Mouse (Mus musculus): ENCODE results near the gene Mindy4. TPM values are rescaled to one million over a fixed set of nuclear protein-coding genes. Genes with fewer than 3 reads are reported as not detected.
A peak's percentile ranks its signal among the peaks of the same experiment; 100 is the strongest.

Mindy4 gene
- total RNA-seq, 2 experiments from 2014 or later: 4.1 to 4.4 TPM

DNA sequence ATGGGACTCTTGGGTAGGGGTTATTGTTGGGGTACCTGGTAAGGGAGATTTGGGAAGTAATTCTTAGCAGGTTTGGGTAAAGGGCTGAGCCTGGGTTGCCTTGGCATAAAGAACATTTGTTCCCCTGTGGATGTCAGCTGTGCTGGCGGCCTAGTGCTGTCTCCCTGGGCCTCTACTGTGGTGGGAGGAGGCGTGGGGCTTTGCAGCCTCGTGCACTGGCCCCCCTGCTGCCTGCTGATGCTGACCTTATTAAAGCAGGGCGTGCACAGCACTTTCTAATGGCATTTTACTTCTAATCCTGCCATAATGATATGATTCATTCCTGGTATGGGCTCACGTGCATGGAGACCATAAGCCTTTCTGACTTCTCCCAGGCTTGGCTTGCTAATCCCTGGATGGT is 82.0 kb downstream of the Mindy4 start:
- intact Hi-C loops (cut with DNase I): no loop called here
- DNase-seq (ENCODE audit: low spot score): no peak

DNA sequence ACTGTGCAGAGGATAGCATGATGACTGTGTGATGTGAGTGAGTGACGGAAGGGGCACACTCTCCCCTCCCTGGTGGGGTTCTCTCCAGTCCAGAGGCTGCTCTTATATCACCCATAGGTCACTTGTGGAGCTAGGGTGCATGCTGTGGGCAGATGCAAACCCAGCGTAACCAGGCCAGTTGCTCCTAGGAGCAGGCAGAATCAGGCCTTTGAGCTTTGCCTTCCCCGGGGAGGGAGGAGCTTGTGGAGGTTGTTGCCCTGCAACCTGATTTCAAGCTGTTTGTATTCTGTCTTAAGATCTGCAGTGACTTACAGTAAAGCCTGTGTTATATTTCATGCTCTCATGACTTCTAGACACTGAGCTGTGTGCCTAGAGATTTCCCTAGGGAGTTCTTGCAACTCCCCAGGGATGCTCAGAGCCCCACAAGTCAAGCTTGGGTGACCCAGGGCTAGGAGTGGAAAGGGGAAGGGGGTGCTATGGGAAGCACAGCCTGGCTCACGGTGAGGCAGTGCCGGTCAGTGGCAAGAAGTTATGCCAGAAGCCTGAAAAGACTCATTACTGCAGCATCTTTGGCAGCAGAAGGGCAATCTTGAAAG is 84.9 kb downstream of the Mindy4 start:
- DNase-seq (ENCODE audit: low spot score): no peak

DNA sequence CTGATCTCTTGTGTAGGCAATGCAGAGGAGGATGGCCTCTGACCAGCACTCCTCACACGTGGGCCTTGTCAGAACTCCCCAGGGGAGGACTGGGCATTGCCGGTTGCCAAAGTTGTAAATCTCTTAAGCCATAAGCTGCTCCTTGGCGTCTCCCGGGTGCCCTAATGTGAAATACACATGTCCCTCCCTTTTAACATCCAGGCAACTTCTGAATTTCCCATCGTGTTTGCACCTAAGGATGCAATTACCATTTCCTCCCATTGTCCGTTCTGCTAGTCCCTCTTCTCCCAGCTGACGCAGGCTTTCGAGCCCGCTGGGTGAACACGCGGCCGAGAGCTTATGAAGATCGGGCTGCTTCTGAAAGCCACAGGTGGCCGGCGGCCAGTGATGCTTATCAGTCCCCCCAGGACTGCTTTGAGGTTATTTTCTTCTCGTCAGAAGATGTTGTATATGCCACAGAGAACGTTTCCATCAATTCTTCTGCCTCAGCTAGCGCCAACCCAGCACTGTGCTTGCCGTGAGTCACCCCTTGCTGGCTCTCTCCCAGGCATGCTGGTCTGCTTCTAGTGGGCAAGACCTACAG is 91.5 kb downstream of the Mindy4 start:
- peak; percentile 67 for DNase-seq (ENCODE audit: low spot score)
- intact Hi-C loops (cut with DNase I): loop anchor here (1.0 to 5.0 kb wide), 2 partner anchors 48 to 58 kb away; no protein-coding TSS in a partner anchor

More for the DNA sequence above, 84.9 kb downstream of the Mindy4 start:
- intact Hi-C loops (cut with DNase I): no loop called here

GRCm38 (mm10) chr6:55295325-55295724 is 92.1 kb downstream of the Mindy4 start:
- no peak for DNase-seq (ENCODE audit: low spot score)
- intact Hi-C loops (cut with DNase I): no loop called here

DNA sequence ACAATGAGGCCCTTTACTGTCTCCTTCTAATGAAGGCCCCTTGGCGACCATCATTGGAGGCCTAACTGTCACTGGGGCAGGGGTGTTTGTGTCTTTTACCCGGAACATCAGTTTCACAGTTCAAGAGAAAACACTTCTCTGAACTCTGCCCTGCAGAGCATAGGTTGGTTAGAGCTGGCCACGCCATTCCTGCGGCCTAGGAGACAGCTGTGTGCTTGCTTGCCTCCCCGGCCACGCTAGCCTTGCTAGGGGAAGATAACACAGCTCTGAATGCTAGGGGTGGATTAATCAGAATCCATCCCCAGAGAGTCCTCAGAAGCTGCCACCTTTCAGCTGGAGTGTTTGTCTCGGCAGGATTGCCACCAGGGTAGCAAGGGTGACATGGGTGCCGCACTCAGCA is 96.3 kb downstream of the Mindy4 start:
- DNase-seq (ENCODE audit: low spot score): no peak
- intact Hi-C loops (cut with DNase I): no loop called here

GRCm38 (mm10) chr6:55299917-55300316 is 96.7 kb downstream of the Mindy4 start:
- DNase-seq (ENCODE audit: low spot score): no peak
- intact Hi-C loops (cut with DNase I): no loop called here

GRCm38 (mm10) chr6:55300704-55301103 is 97.5 kb downstream of the Mindy4 start:
- intact Hi-C loops (cut with DNase I): no loop called here

GRCm38 (mm10) chr6:55310179-55310578 is 107.0 kb downstream of the Mindy4 start:
- intact Hi-C loops (cut with DNase I): no loop called here
- no peak for DNase-seq (ENCODE audit: low spot score)

More at GRCm38 (mm10) chr6:55300704-55301103, 97.5 kb downstream of the Mindy4 start:
- no peak for DNase-seq (ENCODE audit: low spot score)

GRCm38 (mm10) chr6:55311962-55312361 is 108.8 kb downstream of the Mindy4 start:
- intact Hi-C loops (cut with DNase I): no loop called here
- no peak for DNase-seq (ENCODE audit: low spot score)

- no peak for DNase-seq (ENCODE audit: low spot score)
- intact Hi-C loops (cut with DNase I): no loop called here
These were observed 110.7 kb downstream of the Mindy4 start for GRCm38 (mm10) chr6:55313893-55314292.

GRCm38 (mm10) chr6:55314628-55315027 is 111.4 kb downstream of the Mindy4 start:
- DNase-seq (ENCODE audit: low spot score): no peak
- intact Hi-C loops (cut with DNase I): no loop called here

GRCm38 (mm10) chr6:55318597-55318996 is 115.4 kb downstream of the Mindy4 start:
- DNase-seq (ENCODE audit: low spot score): no peak
- intact Hi-C loops (cut with DNase I): no loop called here

GRCm38 (mm10) chr6:55319585-55320551 is 116.7 kb downstream of the Mindy4 start:
- DNase-seq (ENCODE audit: low spot score): no peak
- intact Hi-C loops (cut with DNase I): loop anchor here (2.0 kb wide), 1 partner anchor 23 kb away; no protein-coding TSS in a partner anchor

DNA sequence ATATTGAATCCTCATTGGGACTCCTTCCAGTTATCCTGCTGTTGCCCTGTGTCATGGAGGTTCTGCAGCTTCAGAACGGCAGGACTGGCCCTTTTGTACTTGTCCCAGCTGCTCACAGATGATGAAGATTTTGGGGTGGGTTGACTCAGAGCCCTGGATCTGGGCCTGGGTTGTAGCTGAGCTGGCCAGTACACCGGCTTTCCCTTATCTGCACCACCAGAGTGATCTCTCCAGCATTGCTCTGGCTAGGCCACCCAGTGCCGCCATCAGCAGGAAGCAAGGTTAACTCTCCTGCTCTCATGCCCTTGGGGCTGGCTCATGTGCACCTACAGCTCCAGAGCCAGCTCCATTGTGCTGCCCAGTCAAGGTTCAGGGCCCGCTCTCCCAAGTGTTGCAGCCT is 117.7 kb downstream of the Mindy4 start:
- intact Hi-C loops (cut with DNase I): loop anchor here (2.0 kb wide), 1 partner anchor 24 kb away; no protein-coding TSS in a partner anchor
- DNase-seq (ENCODE audit: low spot score): no peak

GRCm38 (mm10) chr6:55321518-55321917 is 118.3 kb downstream of the Mindy4 start:
- no peak for DNase-seq (ENCODE audit: low spot score)
- intact Hi-C loops (cut with DNase I): loop anchor here (2.0 kb wide), 1 partner anchor 25 kb away; no protein-coding TSS in a partner anchor

DNA sequence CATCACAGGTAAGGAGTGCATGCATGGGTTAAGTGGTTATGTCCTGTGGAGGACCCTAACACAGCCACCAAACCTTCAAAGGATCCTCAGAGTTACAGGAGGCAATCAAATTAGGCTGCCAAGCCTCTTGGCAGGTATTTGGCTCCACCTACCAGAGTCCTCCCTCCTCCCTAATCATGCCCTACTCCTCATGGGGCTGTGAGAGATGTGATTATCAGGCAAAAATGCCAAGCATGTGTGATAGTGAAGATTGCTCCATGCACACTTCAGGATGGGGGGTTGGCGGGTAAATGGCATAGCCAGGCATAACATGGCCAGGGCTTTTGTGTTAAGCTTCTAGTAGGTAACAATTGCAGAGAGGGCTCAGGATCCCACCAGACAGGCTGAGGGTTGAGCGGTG is 119.8 kb downstream of the Mindy4 start:
- intact Hi-C loops (cut with DNase I): no loop called here
- no peak for DNase-seq (ENCODE audit: low spot score)

DNA sequence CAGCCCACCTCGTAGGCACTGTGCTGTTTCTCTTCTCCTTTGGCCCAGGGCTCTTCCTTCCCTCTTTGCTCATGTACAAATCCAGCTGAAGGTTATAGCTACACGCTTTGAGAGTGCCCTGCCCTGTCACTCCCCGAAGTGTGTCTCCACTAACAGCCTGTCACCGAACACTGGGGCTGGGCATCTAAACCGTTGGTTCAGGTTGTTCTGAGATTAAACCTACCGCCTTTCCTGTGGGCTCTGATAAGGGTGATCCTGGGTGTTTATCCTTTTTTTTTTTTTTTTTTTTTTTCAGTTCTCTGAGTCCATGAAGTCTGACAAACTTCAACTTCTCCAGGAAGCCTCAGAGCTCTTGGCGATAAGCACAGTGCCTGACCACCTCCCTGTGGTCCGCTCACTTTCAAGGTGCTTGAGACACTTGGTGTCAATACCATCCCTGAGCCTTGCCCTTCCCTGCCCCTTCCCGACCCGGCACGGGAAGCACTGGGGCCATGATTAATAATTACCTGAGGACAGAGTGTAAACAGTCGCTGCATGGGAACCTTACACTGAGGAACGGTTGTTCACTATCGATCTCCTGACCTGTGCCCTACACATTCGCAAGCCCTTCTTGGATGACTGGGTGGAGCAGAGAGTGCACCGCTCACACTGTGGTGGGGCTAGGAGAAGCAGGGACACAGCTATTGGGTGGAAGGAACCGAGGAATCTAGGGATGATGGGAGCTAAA is 120.9 kb downstream of the Mindy4 start:
- DNase-seq (ENCODE audit: low spot score): no peak

GRCm38 (mm10) chr6:55324785-55325184 is 121.6 kb downstream of the Mindy4 start:
- DNase-seq (ENCODE audit: low spot score): no peak
- intact Hi-C loops (cut with DNase I): loop anchor here (2.0 kb wide), 1 partner anchor 78 kb away; no protein-coding TSS in a partner anchor

More for the DNA sequence above, 120.9 kb downstream of the Mindy4 start:
- intact Hi-C loops (cut with DNase I): loop anchor here (2.0 kb wide), 1 partner anchor 77 kb away; no protein-coding TSS in a partner anchor

- DNase-seq (ENCODE audit: low spot score): peak; percentile 62
- intact Hi-C loops (cut with DNase I): no loop called here
These were observed 123.1 kb downstream of the Mindy4 start for GRCm38 (mm10) chr6:55326299-55326698.

DNA sequence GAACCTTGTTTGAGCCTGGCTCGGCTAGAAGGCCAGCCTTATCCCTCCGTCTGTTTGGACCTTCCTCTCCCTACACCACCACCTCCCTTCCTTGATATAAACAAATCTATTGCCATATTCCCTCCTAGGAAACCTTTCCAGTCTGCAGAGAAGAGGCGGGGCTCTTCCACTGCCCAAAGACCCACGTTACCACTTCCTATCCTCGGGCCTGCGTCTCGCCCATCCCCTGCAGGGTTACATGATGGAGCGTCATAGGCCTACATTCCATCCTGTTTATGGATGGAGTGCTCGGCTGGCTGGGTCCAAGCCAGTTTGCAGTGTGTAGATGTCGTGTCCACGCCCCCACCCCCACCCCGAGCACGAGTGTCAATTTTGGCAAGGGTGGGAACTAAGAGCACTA is 124.1 kb downstream of the Mindy4 start:
- intact Hi-C loops (cut with DNase I): no loop called here
- DNase-seq (ENCODE audit: low spot score): no peak
